Mouse (Mus musculus) midbrain, embryonic 14.5 days (tissue): Measurements from ENCODE around the gene Calcoco1. TPM values are rescaled to one million over a fixed set of nuclear protein-coding genes. Genes with fewer than 3 reads are reported as not detected.
A peak's percentile ranks its signal among the peaks of the same experiment; 100 is the strongest.

Experiments used
- ATAC-seq: fragments of 200-750 bp; cut with Nextera tagmentation; 2 replicates; pipeline ENCODE4 v1.8.0; 2017; ENCODE audit warnings: moderate number of reproducible peaks, moderate library complexity; ENCODE audit not compliant: low FRiP score, low TSS enrichment
- DNase-seq: peaks from one replicate; pipeline ENCODE4 v3.0.0-alpha.2; 2015
- H3K27ac ChIP-seq: fragments of 300-500 bp; sonication (generic); replicated peaks from 2 replicates; pipeline ENCODE4 v1.5.1; 2014; ENCODE audit warnings: mild to moderate bottlenecking, low read depth, low read length, moderate library complexity
- H3K27me3 ChIP-seq: fragments of 300-500 bp; sonication (generic); 2 replicates; pipeline ENCODE4 v1.6.1; 2014; ENCODE audit warnings: low read length, control low read depth, mixed read lengths; ENCODE audit not compliant: control insufficient read depth, insufficient read depth
- H3K36me3 ChIP-seq: fragments of 300-500 bp; sonication (generic); 2 replicates; pipeline ENCODE4 v1.6.1; 2014; ENCODE audit warnings: low read length, control low read depth; ENCODE audit not compliant: control insufficient read depth, insufficient read depth
- H3K4me1 ChIP-seq: fragments of 300-500 bp; sonication (generic); 2 replicates; pipeline ENCODE4 v1.6.1; 2014; ENCODE audit warnings: mild to moderate bottlenecking, antibody characterized with exemption, low read length, control low read depth; ENCODE audit not compliant: control insufficient read depth, insufficient read depth
- H3K4me2 ChIP-seq: fragments of 300-500 bp; sonication (generic); 2 replicates; pipeline ENCODE4 v1.6.1; 2014; ENCODE audit warnings: mild to moderate bottlenecking, low read length, moderate library complexity
- H3K4me3 ChIP-seq: fragments of 300-500 bp; sonication (generic); replicated peaks from 2 replicates; pipeline ENCODE4 v1.5.1; 2014; ENCODE audit warnings: low read depth, low read length
- H3K9ac ChIP-seq: fragments of 300-500 bp; sonication (generic); replicated peaks from 2 replicates; pipeline ENCODE4 v1.6.1; 2014; ENCODE audit warnings: mild to moderate bottlenecking, low read length, moderate library complexity
- H3K9me3 ChIP-seq: fragments of 300-500 bp; sonication (generic); 2 replicates; pipeline ENCODE4 v1.6.1; 2016; ENCODE audit warnings: low read length, control low read depth, mixed read lengths; ENCODE audit not compliant: control insufficient read depth
- WGBS: fragments of 180-500 bp; shearing (Covaris S2); extraction: QIAGEN DNeasy Blood & Tissue Kit; methylation state at CpG from one replicate; pipeline ENCODE4 v1.1.7; 2014; 5-methylcytosine and 5-hydroxymethylcytosine counted together
- polyA plus RNA-seq: library from polyadenylated mRNA; unstranded; fragments of >200 nt; fragmentation: Nextera tagmentation; extraction: Ambion mirVana; gene quantifications from 2 replicates; pipeline ENCODE4 v1.2.1, GENCODE M21; 2014

The Calcoco1 gene
- polyA plus RNA-seq, 1 experiment from 2014 or later = 36.5 TPM

DNA sequence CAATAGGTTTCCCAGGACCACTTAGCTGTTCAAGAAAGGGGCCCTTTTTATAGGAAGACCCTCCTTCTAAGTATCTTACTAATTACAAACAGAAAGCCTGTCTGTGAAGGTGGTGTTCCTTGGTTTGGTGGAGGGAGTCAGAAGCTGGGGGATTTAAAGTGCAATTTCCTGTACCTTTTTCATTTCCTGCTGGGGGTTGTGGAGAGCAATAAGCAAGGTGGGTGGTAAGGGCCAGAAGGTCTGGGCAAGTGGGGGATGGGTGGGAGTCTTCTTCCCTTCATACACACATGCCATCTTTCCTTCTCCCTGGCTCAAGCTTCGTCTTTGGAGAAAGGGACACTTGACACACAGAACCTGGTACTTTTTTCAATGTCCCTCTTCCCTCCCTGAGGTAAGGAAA lies 30.2 kb upstream of the Calcoco1 start:
- Histone ChIP-seq H3K36me3 (no peaks in the 10 kb centered on the region), H3K27ac (no peak overlapping the region), H3K4me3 (no peak overlapping the region), H3K4me1 (peaks cover 22% of the 10 kb centered on the region; the same call in 1 of the 2 replicates), H3K9me3 (no peaks in the 10 kb centered on the region), H3K4me2 (no peak overlapping the region), H3K27me3 (peaks cover 4% of the 10 kb centered on the region; the same call in 1 of the 2 replicates), H3K9ac (no peak overlapping the region)
- ATAC-seq (no peak), DNase-seq (no peak)
- WGBS = 74% methylated on average over 1 of the region's 1 CpGs

DNA sequence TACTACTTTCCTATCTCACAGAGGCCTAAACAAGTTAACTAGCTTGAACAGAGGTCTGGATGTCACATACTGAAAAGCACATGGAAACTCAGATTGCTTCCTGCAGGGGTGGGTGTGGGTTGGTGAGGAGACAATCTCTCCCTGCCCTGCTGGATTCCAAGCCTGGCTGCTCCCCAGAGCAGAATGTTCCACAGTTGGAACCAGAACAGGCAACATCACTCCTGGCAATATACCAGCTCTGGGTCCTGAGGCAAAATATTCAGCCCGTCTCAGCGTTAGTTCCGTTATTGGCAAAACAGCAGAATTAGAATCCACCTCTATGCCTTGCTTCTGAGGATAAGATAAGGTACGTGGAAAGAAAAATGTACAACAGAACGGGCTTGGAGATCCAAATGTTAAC lies 28.3 kb upstream of the Calcoco1 start:
- H3K4me3 ChIP-seq = no peak overlapping the region
- WGBS = 86% methylated on average over 5 of the region's 5 CpGs
- no peak overlapping the region for H3K27ac ChIP-seq
- no peak overlapping the region for H3K9ac ChIP-seq
- DNase-seq (no peak), ATAC-seq (no peak)
- H3K9me3 ChIP-seq = no peaks in the 10 kb centered on the region
- H3K27me3 ChIP-seq = peaks cover 4% of the 10 kb centered on the region; the same call in 1 of the 2 replicates
- peaks cover 39% of the 10 kb centered on the region for H3K4me1 ChIP-seq
- H3K4me2 ChIP-seq = no peak overlapping the region
- no peaks in the 10 kb centered on the region for H3K36me3 ChIP-seq

- Histone ChIP-seq H3K4me3 (no peak overlapping the region), H3K27me3 (peaks cover 4% of the 10 kb centered on the region; the same call in 1 of the 2 replicates), H3K9ac (no peak overlapping the region), H3K4me1 (peaks cover 39% of the 10 kb centered on the region), H3K36me3 (no peaks in the 10 kb centered on the region), H3K4me2 (no peak overlapping the region), H3K9me3 (no peaks in the 10 kb centered on the region), H3K27ac (0 out of 2 replicates have a peak overlapping the region, but pooled peaks have one; percentile 23)
- DNase-seq (no peak), ATAC-seq (no peak)
- 77% methylated on average over 1 of the region's 1 CpGs for WGBS
These were observed 27.1 kb upstream of the Calcoco1 start for GRCm38 (mm10) chr15:102749103-102749502.

DNA sequence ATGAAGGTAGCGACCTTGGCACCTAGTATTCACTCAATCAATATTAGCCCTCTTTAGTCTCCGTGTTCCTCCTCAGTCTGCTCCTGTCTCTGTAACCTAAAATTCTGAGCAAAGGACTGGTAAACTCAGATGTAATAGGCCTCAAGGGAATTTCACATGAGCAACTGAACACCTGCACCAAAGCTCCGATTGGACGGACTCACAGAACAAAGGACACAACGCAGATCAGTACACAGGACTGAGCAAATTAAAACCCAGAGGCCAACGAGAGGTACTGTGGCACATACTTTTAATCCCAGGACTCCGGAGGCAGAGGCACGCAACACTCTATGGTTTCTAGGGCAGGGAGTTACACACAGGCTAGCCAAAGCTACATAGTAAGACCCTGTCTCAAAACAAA lies 25.9 kb upstream of the Calcoco1 start:
- WGBS = 18% methylated on average over 8 of the region's 8 CpGs
- Histone ChIP-seq H3K27me3 (peaks cover 4% of the 10 kb centered on the region; the same call in 1 of the 2 replicates), H3K36me3 (no peaks in the 10 kb centered on the region), H3K9ac (peak overlapping the region; percentile 71; the same call in 1 of the 2 replicates), H3K4me1 (peaks cover 51% of the 10 kb centered on the region), H3K27ac (peak overlapping the region; percentile 98), H3K4me2 (peak overlapping the region; percentile 77), H3K9me3 (no peaks in the 10 kb centered on the region), H3K4me3 (no peak overlapping the region)
- ATAC-seq = no peak
- peak; percentile 50 for DNase-seq

GRCm38 (mm10) chr15:102747286-102747640 lies 25.3 kb upstream of the Calcoco1 start:
- H3K27me3 ChIP-seq = peaks cover 4% of the 10 kb centered on the region; the same call in 1 of the 2 replicates
- H3K4me2 ChIP-seq = peak overlapping the region; percentile 77
- H3K9ac ChIP-seq = peak overlapping the region; percentile 71
- ATAC-seq = 0 out of 2 replicates have a peak, but pooled peaks have one; percentile 0
- no peaks in the 10 kb centered on the region for H3K36me3 ChIP-seq
- H3K4me3 ChIP-seq = peak overlapping the region; percentile 34
- WGBS = 2% methylated on average over 20 of the region's 20 CpGs
- peak overlapping the region; percentile 98 for H3K27ac ChIP-seq
- no peaks in the 10 kb centered on the region for H3K9me3 ChIP-seq
- peaks cover 53% of the 10 kb centered on the region for H3K4me1 ChIP-seq
- DNase-seq = peak; percentile 66

- Histone ChIP-seq H3K36me3 (no peaks in the 10 kb centered on the region), H3K27me3 (peaks cover 4% of the 10 kb centered on the region; the same call in 1 of the 2 replicates), H3K4me3 (peak overlapping the region; percentile 34), H3K9me3 (no peaks in the 10 kb centered on the region), H3K9ac (peak overlapping the region; percentile 71), H3K4me1 (peaks cover 53% of the 10 kb centered on the region), H3K4me2 (peak overlapping the region; percentile 77), H3K27ac (peak overlapping the region; percentile 98)
- ATAC-seq (peak; percentile 67), DNase-seq (peak; percentile 91)
- under 1% methylated on average over 66 of the region's 75 CpGs for whole genome bisulfite sequencing
These were observed 24.7 kb upstream of the Calcoco1 start for GRCm38 (mm10) chr15:102746488-102747285.

GRCm38 (mm10) chr15:102746126-102746487 lies 24.1 kb upstream of the Calcoco1 start:
- DNase-seq (no peak), ATAC-seq (no peak)
- peak overlapping the region; percentile 77 for H3K4me2 ChIP-seq
- no peaks in the 10 kb centered on the region for H3K9me3 ChIP-seq
- H3K4me3 ChIP-seq = peak overlapping the region; percentile 34
- H3K36me3 ChIP-seq = no peaks in the 10 kb centered on the region
- H3K27me3 ChIP-seq = peaks cover 4% of the 10 kb centered on the region; the same call in 1 of the 2 replicates
- peak overlapping the region; percentile 71 for H3K9ac ChIP-seq
- 8% methylated on average over 11 of the region's 11 CpGs for WGBS
- peak overlapping the region; percentile 98 for H3K27ac ChIP-seq
- peaks cover 53% of the 10 kb centered on the region for H3K4me1 ChIP-seq

DNA sequence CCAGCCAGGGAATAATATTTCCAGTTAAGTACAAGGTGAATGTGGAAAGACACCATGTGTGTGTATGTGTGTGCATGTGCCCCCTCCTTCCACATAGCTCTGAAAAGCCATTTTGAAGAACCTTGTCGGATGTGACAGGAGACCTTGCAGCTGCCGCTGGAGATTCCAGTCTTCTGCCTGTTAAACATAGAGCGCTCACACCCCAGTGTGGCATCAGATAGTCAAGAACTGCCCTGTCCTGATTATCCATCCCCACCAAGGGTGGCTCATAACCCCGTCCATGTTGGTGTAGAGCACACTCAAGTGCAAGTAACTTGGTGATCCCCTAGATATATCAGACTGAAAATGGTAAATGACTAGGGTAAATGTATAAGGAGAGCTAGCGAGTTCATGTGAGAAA lies 23.4 kb upstream of the Calcoco1 start:
- Histone ChIP-seq H3K27me3 (peaks cover 4% of the 10 kb centered on the region; the same call in 1 of the 2 replicates), H3K4me1 (peaks cover 53% of the 10 kb centered on the region), H3K4me3 (no peak overlapping the region), H3K4me2 (no peak overlapping the region; the same call in 1 of the 2 replicates), H3K9ac (no peak overlapping the region), H3K36me3 (no peaks in the 10 kb centered on the region), H3K9me3 (no peaks in the 10 kb centered on the region), H3K27ac (peak overlapping the region; percentile 98)
- no peak for DNase-seq
- 36% methylated on average over 5 of the region's 5 CpGs for WGBS
- no peak for ATAC-seq

DNA sequence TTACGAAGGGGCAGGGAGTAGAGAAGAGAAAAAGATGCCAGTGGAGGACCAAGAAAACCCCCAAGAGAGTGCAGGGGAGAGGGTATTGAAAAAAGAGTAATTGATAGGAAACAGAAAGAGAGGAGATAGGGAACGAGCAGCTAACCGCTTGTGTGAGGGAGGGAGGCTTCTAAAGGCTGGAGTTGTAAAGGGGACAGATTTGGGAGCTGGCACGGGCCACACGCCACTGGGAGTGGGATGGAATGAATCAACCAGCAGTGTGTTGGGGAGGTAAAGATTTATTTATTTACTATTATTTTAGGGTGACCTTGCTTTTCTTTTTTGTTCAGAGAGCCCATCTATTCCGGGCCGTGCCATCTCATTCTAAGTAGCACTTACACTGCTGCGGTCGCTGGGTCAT lies 22.9 kb upstream of the Calcoco1 start:
- ATAC-seq (no peak), DNase-seq (no peak)
- peaks cover 53% of the 10 kb centered on the region for H3K4me1 ChIP-seq
- H3K27me3 ChIP-seq = no peaks in the 10 kb centered on the region
- no peaks in the 10 kb centered on the region for H3K9me3 ChIP-seq
- peak overlapping the region; percentile 30; the same call in 1 of the 2 replicates for H3K9ac ChIP-seq
- H3K27ac ChIP-seq = peak overlapping the region; percentile 98
- H3K4me3 ChIP-seq = no peak overlapping the region
- WGBS = 23% methylated on average over 9 of the region's 9 CpGs
- peak overlapping the region; percentile 27 for H3K4me2 ChIP-seq
- no peaks in the 10 kb centered on the region for H3K36me3 ChIP-seq
